Mouse (Mus musculus) hindbrain, embryonic 13.5 days (tissue): ENCODE measurements around the gene Wnt8b. TPM values are rescaled to one million over a fixed set of nuclear protein-coding genes. Genes with fewer than 3 reads are reported as not detected.
"Not testable (repeated sequence)": the region's sequence is repeated elsewhere in the genome, so short reads cannot be mapped to it uniquely, and the experiment has no call there.

Experiments
- ATAC-seq: fragments of 200-750 bp; cut with Nextera tagmentation; 2 replicates; pipeline ENCODE4 v1.8.0; 2017; ENCODE audit warnings: moderate TSS enrichment; ENCODE audit not compliant: low FRiP score
- H3K27ac ChIP-seq: fragments of 300-500 bp; sonication (generic); 2 replicates; pipeline ENCODE4 v1.5.1; 2015; ENCODE audit warnings: inconsistent platforms, mild to moderate bottlenecking, moderate library complexity
- H3K27me3 ChIP-seq: fragments of 300-500 bp; sonication (generic); 2 replicates; pipeline ENCODE4 v1.6.1; 2015; ENCODE audit warnings: mild to moderate bottlenecking, inconsistent platforms
- H3K36me3 ChIP-seq: fragments of 300-500 bp; sonication (generic); 2 replicates; pipeline ENCODE4 v1.6.1; 2015; ENCODE audit warnings: mild to moderate bottlenecking, inconsistent platforms
- H3K4me1 ChIP-seq: fragments of 300-500 bp; sonication (generic); replicated peaks from 2 replicates; pipeline ENCODE4 v1.6.1; 2015; ENCODE audit warnings: inconsistent platforms
- H3K4me2 ChIP-seq: fragments of 300-500 bp; sonication (generic); 2 replicates; pipeline ENCODE4 v1.6.1; 2015; ENCODE audit warnings: inconsistent platforms, mild to moderate bottlenecking, moderate library complexity
- H3K4me3 ChIP-seq: fragments of 300-500 bp; sonication (generic); 2 replicates; pipeline ENCODE4 v1.5.1; 2015; ENCODE audit warnings: mild to moderate bottlenecking, inconsistent platforms
- H3K9ac ChIP-seq: fragments of 300-500 bp; sonication (generic); 2 replicates; pipeline ENCODE4 v1.6.1; 2015; ENCODE audit warnings: mild to moderate bottlenecking, inconsistent platforms
- H3K9me3 ChIP-seq: fragments of 300-500 bp; sonication (generic); 2 replicates; pipeline ENCODE4 v1.6.1; 2016; ENCODE audit warnings: inconsistent platforms
- WGBS: fragments of 180-500 bp; shearing (Covaris S2); methylation state at CpG from one replicate; pipeline ENCODE4 v1.1.7; 2015; 5-methylcytosine and 5-hydroxymethylcytosine counted together
- polyA plus RNA-seq: library from polyadenylated mRNA; unstranded; fragments of >200 nt; fragmentation: Nextera tagmentation; extraction: Ambion mirVana; gene quantifications from 2 replicates; pipeline ENCODE4 v1.2.1, GENCODE M21; 2015

Gene Wnt8b
- 0.43 and 0.78 TPM in 2 replicates for polyA plus RNA-seq

GRCm38 (mm10) chr19:44493128-44493527, at the start of gene Wnt8b:
TSS of gene Wnt8b (plus strand) at chr19:44493472.
- Histone ChIP-seq H3K4me3 (no peak within 1 kb of the TSS), H3K9me3 (no peaks in the 10 kb centered on the region), H3K36me3 (no peaks in the 10 kb centered on the region), H3K4me1 (no peaks in the 10 kb centered on the region), H3K9ac (no peak within 1 kb of the TSS), H3K27me3 (peaks cover 93% of the 10 kb centered on the region), H3K4me2 (no peak within 1 kb of the TSS), H3K27ac (no peak within 1 kb of the TSS)
- 27% methylated on average over 8 of the region's 8 CpGs for WGBS
- no peak for ATAC-seq

- ATAC-seq: no peak
- no peaks in the 10 kb centered on the region for H3K4me1 ChIP-seq
- H3K4me3 ChIP-seq: no peak overlapping the region
- no peak overlapping the region for H3K9ac ChIP-seq
- no peaks in the 10 kb centered on the region for H3K36me3 ChIP-seq
- WGBS: 96% methylated on average over 3 of the region's 3 CpGs
- H3K27me3 ChIP-seq: no peaks in the 10 kb centered on the region
- H3K27ac ChIP-seq: no peak overlapping the region
- no peak overlapping the region for H3K4me2 ChIP-seq
- H3K9me3 ChIP-seq: no peaks in the 10 kb centered on the region
These were observed 47.5 kb upstream of the Wnt8b start for GRCm38 (mm10) chr19:44445755-44446154.

- Histone ChIP-seq H3K27ac (no peak overlapping the region), H3K27me3 (no peaks in the 10 kb centered on the region), H3K9ac (no peak overlapping the region), H3K4me3 (no peak overlapping the region), H3K9me3 (no peaks in the 10 kb centered on the region), H3K36me3 (no peaks in the 10 kb centered on the region), H3K4me1 (no peaks in the 10 kb centered on the region), H3K4me2 (no peak overlapping the region)
- 87% methylated on average over 4 of the region's 4 CpGs for WGBS
- ATAC-seq: no peak
These were observed 45.3 kb upstream of the Wnt8b start for GRCm38 (mm10) chr19:44447927-44448326.

GRCm38 (mm10) chr19:44454862-44455261, 38.4 kb upstream of the Wnt8b start:
- H3K9me3 ChIP-seq: no peaks in the 10 kb centered on the region
- H3K36me3 ChIP-seq: no peaks in the 10 kb centered on the region
- no peak overlapping the region for H3K9ac ChIP-seq
- WGBS: 91% methylated on average over 6 of the region's 6 CpGs
- no peak overlapping the region for H3K27ac ChIP-seq
- no peak overlapping the region for H3K4me2 ChIP-seq
- no peak overlapping the region for H3K4me3 ChIP-seq
- no peaks in the 10 kb centered on the region for H3K4me1 ChIP-seq
- no peak for ATAC-seq
- 0 out of 2 replicates have a peak, but pooled peaks cover 6% of the 10 kb centered on the region for H3K27me3 ChIP-seq

DNA sequence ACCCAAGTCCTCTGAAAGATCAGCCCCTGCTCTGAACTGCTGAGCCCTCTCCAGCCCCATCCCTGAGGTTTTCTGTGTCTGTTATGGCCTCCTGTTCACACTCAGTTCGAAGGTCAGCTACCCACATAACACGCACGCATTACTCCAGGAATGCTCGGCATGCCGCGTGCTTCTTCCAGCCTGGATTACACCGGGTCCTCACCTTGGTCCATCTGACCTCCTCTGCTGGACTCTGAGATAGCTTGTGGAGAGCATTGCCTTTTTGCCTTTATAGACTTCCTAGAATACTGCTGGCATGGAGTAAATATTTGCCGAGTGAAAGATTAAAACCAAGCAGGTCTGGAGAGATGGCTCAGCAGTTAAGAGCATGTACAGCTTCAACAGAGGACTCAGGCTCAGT, 37.9 kb upstream of the Wnt8b start:
- no peak overlapping the region for H3K4me3 ChIP-seq
- no peaks in the 10 kb centered on the region for H3K36me3 ChIP-seq
- no peaks in the 10 kb centered on the region for H3K4me1 ChIP-seq
- H3K4me2 ChIP-seq: no peak overlapping the region
- ATAC-seq: no peak
- H3K27ac ChIP-seq: no peak overlapping the region
- H3K27me3 ChIP-seq: 0 out of 2 replicates have a peak, but pooled peaks cover 6% of the 10 kb centered on the region
- no peak overlapping the region for H3K9ac ChIP-seq
- WGBS: 92% methylated on average over 8 of the region's 8 CpGs
- no peaks in the 10 kb centered on the region for H3K9me3 ChIP-seq

DNA sequence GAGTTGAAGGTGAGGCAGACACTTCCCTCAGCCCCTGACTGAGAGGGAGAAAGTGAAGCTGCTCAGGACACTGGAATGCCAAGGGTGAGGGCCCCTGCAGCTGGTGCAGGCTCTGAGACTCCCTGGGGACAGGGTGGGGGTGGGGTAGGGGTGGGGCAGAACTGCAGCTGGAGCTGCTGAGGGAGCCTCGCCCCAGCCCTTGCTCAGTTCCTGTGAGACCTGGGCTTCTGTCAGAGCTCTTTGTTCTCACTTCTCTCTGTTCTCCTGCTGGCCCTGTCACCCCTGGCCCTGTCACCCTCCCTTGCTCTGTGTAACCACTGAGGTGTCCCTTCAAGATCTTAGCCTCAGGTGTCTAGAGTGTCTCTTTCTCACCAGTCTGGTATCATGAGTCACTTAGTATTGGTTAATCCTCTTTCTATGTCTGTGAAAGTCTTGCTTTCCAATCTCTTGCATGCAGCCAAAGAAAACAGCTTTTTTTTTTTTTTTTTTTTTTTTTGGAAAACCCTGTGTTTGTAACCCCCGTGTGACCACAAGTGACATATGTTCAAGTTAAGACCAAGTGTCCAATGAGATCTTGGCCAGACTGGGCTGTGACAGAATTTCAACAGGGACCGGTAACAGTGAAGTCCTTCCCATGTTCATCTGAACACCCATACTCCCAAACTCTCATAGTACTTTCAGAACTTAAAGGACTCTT, 35.8 kb upstream of the Wnt8b start:
- no peak for ATAC-seq
- Histone ChIP-seq H3K4me2 (no peak overlapping the region), H3K36me3 (no peaks in the 10 kb centered on the region), H3K27ac (no peak overlapping the region), H3K9me3 (no peaks in the 10 kb centered on the region), H3K27me3 (0 out of 2 replicates have a peak, but pooled peaks cover 6% of the 10 kb centered on the region), H3K4me3 (no peak overlapping the region), H3K4me1 (no peaks in the 10 kb centered on the region), H3K9ac (no peak overlapping the region)
- 52% methylated on average over 3 of the region's 3 CpGs for WGBS

DNA sequence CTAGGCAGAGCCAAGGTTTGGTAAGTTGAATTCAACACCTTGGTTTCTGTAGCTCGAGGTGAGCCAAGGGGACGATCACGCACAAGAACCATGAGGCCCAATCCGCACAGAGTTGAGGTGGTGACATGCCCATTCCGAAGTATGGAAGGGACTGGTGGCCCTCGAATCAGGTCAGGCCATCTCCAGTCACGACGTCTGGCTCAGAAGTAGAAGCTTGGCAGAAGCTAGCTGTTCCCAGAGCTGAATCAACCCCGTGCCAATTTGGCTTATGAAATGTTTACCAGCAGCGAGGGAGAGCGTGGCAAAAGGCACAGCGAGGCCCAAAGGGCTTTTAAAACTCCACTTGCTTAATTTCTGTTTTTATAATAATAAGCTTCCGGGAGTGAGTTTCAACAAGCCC, 34.6 kb upstream of the Wnt8b start:
- ATAC-seq: no peak

GRCm38 (mm10) chr19:44460441-44460840, 32.8 kb upstream of the Wnt8b start:
- Histone ChIP-seq H3K4me1 (peaks cover 5% of the 10 kb centered on the region), H3K4me2 (no peak overlapping the region), H3K27me3 (0 out of 2 replicates have a peak, but pooled peaks cover 2% of the 10 kb centered on the region), H3K4me3 (no peak overlapping the region), H3K9me3 (no peaks in the 10 kb centered on the region), H3K9ac (no peak overlapping the region), H3K36me3 (no peaks in the 10 kb centered on the region), H3K27ac (no peak overlapping the region)
- 83% methylated on average over 5 of the region's 5 CpGs for WGBS
- no peak for ATAC-seq

More for the DNA sequence above, 34.6 kb upstream of the Wnt8b start:
- Histone ChIP-seq H3K27ac (no peak overlapping the region), H3K9ac (no peak overlapping the region), H3K9me3 (no peaks in the 10 kb centered on the region), H3K27me3 (0 out of 2 replicates have a peak, but pooled peaks cover 6% of the 10 kb centered on the region), H3K4me1 (no peaks in the 10 kb centered on the region), H3K4me3 (no peak overlapping the region), H3K36me3 (no peaks in the 10 kb centered on the region), H3K4me2 (no peak overlapping the region)
- 92% methylated on average over 13 of the region's 13 CpGs for WGBS

GRCm38 (mm10) chr19:44461500-44461899, 31.8 kb upstream of the Wnt8b start:
- Histone ChIP-seq H3K9me3 (no peaks in the 10 kb centered on the region), H3K27ac (no peak overlapping the region), H3K4me1 (peaks cover 10% of the 10 kb centered on the region), H3K9ac (no peak overlapping the region), H3K4me2 (no peak overlapping the region), H3K27me3 (no peaks in the 10 kb centered on the region), H3K36me3 (no peaks in the 10 kb centered on the region), H3K4me3 (no peak overlapping the region)
- ATAC-seq: no peak
- WGBS: 48% methylated on average over 4 of the region's 4 CpGs

GRCm38 (mm10) chr19:44462141-44462540, 31.1 kb upstream of the Wnt8b start:
- no peak overlapping the region for H3K9ac ChIP-seq
- WGBS: 89% methylated on average over 4 of the region's 4 CpGs

GRCm38 (mm10) chr19:44465960-44466525, 27.2 kb upstream of the Wnt8b start:
- not testable (repeated sequence) for H3K4me3 ChIP-seq, H3K9ac ChIP-seq, H3K36me3 ChIP-seq, H3K27me3 ChIP-seq
- ATAC-seq: peak; percentile 32; the same call in 1 of the 2 replicates
- Histone ChIP-seq H3K27ac (peak overlapping the region; percentile 71; the same call in 1 of the 2 replicates), H3K4me1 (peaks cover 11% of the 10 kb centered on the region), H3K9me3 (peaks cover 12% of the 10 kb centered on the region; the same call in 1 of the 2 replicates), H3K4me2 (peak overlapping the region; percentile 13; the same call in 1 of the 2 replicates)
- WGBS: 32% methylated on average over 14 of the region's 14 CpGs

More at GRCm38 (mm10) chr19:44462141-44462540, 31.1 kb upstream of the Wnt8b start:
- Histone ChIP-seq H3K27ac (no peak overlapping the region), H3K36me3 (no peaks in the 10 kb centered on the region), H3K4me3 (no peak overlapping the region), H3K27me3 (no peaks in the 10 kb centered on the region), H3K4me1 (peaks cover 11% of the 10 kb centered on the region), H3K9me3 (peaks cover under 1% of the 10 kb centered on the region; the same call in 1 of the 2 replicates), H3K4me2 (no peak overlapping the region)
- no peak for ATAC-seq

DNA sequence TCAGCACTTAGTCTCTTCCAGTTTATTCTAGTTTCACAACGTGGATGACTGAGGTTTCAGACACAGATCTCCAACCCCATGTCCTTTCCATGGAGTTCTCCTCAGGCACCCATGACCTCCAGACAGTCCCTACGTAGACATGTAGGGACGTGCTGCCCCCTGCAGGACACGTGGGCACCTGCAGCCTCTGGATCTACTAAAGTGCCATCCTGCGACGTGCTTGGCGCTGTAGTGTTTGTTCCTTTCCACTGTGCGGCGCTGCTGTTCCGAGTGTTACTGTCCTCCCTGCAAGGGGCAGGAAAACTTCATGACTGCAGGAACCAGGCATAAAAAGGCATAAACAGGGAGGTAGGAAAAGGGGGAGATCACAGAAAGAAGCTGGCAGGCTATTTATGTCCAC, 19.1 kb upstream of the Wnt8b start:
- Histone ChIP-seq H3K9me3 (no peaks in the 10 kb centered on the region), H3K4me2 (no peak overlapping the region), H3K9ac (no peak overlapping the region), H3K4me1 (no peaks in the 10 kb centered on the region), H3K27me3 (peaks cover 24% of the 10 kb centered on the region), H3K4me3 (no peak overlapping the region), H3K36me3 (no peaks in the 10 kb centered on the region), H3K27ac (no peak overlapping the region)
- no peak for ATAC-seq
- 3% methylated on average over 10 of the region's 10 CpGs for WGBS

DNA sequence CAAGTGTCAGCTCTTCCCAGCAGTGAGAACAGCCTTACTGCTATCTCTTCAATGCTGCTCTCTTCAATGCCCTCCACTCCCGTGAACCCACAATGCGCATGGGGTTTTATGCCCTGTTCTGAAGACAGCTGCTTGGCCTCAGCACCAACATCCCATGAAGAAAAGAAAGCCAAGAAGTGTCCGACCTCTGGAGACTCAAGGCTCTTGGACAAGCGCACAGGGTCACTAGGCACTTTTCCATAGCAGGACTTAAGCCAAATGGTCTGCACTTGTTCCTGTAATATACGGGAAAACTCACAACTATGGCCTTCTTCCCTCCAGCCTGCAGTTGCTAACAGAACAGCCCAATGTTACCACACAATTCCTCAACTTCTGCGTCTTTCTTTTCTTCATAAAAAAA, 18.0 kb upstream of the Wnt8b start:
- H3K4me3 ChIP-seq: no peak overlapping the region
- no peaks in the 10 kb centered on the region for H3K36me3 ChIP-seq
- peaks cover 24% of the 10 kb centered on the region for H3K27me3 ChIP-seq
- WGBS: 79% methylated on average over 6 of the region's 6 CpGs
- no peak overlapping the region for H3K27ac ChIP-seq
- H3K4me2 ChIP-seq: no peak overlapping the region
- H3K9ac ChIP-seq: no peak overlapping the region
- no peak for ATAC-seq
- H3K4me1 ChIP-seq: no peaks in the 10 kb centered on the region
- no peaks in the 10 kb centered on the region for H3K9me3 ChIP-seq
